Mouse (Mus musculus): Measurements from ENCODE around the gene Rpl11.
"Not testable (repeated sequence)": the region's sequence is repeated elsewhere in the genome, so short reads cannot be mapped to it uniquely, and the experiment has no call there.

Rpl11 gene

GRCm38 (mm10) chr4:136070592-136070991 is 17.4 kb upstream of the Rpl11 start:
- DNase-seq (ENCODE audit: low read depth, low spot score): no peak

GRCm38 (mm10) chr4:136069954-136070353 is 16.7 kb upstream of the Rpl11 start:
- DNase-seq (ENCODE audit: low read depth, low spot score): peak; percentile 67

GRCm38 (mm10) chr4:136069313-136069712 is 16.1 kb upstream of the Rpl11 start:
- no peak for DNase-seq (ENCODE audit: low read depth, low spot score)

- peak; percentile 67 for DNase-seq (ENCODE audit: low read depth, low spot score)
These were observed 9.9 kb upstream of the Rpl11 start for GRCm38 (mm10) chr4:136063143-136063542.

- DNase-seq (ENCODE audit: low read depth, low spot score): not testable (repeated sequence)
These were observed 6.7 kb upstream of the Rpl11 start for GRCm38 (mm10) chr4:136059800-136060488.

GRCm38 (mm10) chr4:136057916-136058315 is 4.7 kb upstream of the Rpl11 start:
- DNase-seq (ENCODE audit: low read depth, low spot score): no peak

- DNase-seq (ENCODE audit: low read depth, low spot score): no peak
These were observed 2.8 kb upstream of the Rpl11 start for GRCm38 (mm10) chr4:136056030-136056429.

- DNase-seq (ENCODE audit: low read depth, low spot score): peak; percentile 79
These were observed 615 bp upstream of the Rpl11 start for GRCm38 (mm10) chr4:136053843-136054242.

GRCm38 (mm10) chr4:136052534-136053246 is 538 bp downstream of the Rpl11 start:
- peak; percentile 64 for DNase-seq (ENCODE audit: low read depth, low spot score)

- no peak for DNase-seq (ENCODE audit: low read depth, low spot score)
These were observed 1.2 kb downstream of the Rpl11 start for GRCm38 (mm10) chr4:136052060-136052459.

- DNase-seq (ENCODE audit: low read depth, low spot score): no peak
These were observed 3.0 kb downstream of the Rpl11 start for GRCm38 (mm10) chr4:136050226-136050625.

GRCm38 (mm10) chr4:136048291-136049032 is 4.8 kb downstream of the Rpl11 start:
- DNase-seq (ENCODE audit: low read depth, low spot score): peak; percentile 79

GRCm38 (mm10) chr4:136047626-136048025 is 5.6 kb downstream of the Rpl11 start:
- DNase-seq (ENCODE audit: low read depth, low spot score): no peak

- DNase-seq (ENCODE audit: low read depth, low spot score): no peak
These were observed 6.3 kb downstream of the Rpl11 start for GRCm38 (mm10) chr4:136046888-136047287.

- no peak for DNase-seq (ENCODE audit: low read depth, low spot score)
These were observed 8.1 kb downstream of the Rpl11 start for GRCm38 (mm10) chr4:136045091-136045490.

- no peak for DNase-seq (ENCODE audit: low read depth, low spot score)
These were observed 9.3 kb downstream of the Rpl11 start for GRCm38 (mm10) chr4:136043784-136044400.

GRCm38 (mm10) chr4:136035078-136035477 is 18.1 kb downstream of the Rpl11 start:
- DNase-seq (ENCODE audit: low read depth, low spot score): no peak

GRCm38 (mm10) chr4:136033231-136033630 is 20.0 kb downstream of the Rpl11 start:
- no peak for DNase-seq (ENCODE audit: low read depth, low spot score)

- no peak for DNase-seq (ENCODE audit: low read depth, low spot score)
These were observed 22.0 kb downstream of the Rpl11 start for GRCm38 (mm10) chr4:136030968-136031909.

- no peak for DNase-seq (ENCODE audit: low read depth, low spot score)
These were observed 24.5 kb downstream of the Rpl11 start for GRCm38 (mm10) chr4:136028689-136029088.

GRCm38 (mm10) chr4:136028132-136028564 is 25.1 kb downstream of the Rpl11 start:
- no peak for DNase-seq (ENCODE audit: low read depth, low spot score)

Measured in R1 (cell line).